ENCODE assay signal across 26 mouse cellular contexts in genomic region chr8:122357202-122357601, GRCm38 (mm10). TPM values are rescaled to one million over a fixed set of nuclear protein-coding genes. Genes with fewer than 3 reads are reported as not detected.
"Had no signal": no experiment of that assay in that cellular context is flagged by ENCODE, and none has a peak within 500 bp of the region (broad histone marks: within the 10 kb centered on the region; RNA-seq: fewer than 3 reads in every experiment).

No protein-coding gene starts in this region.

- H3K4me1 ChIP-seq: midbrain, embryonic 12.5 days; midbrain, embryonic 15.5 days had no signal

- ATAC-seq: liver, postnatal 0 days; lung, postnatal 0 days; midbrain, embryonic 15.5 days had no signal

- H3K27ac ChIP-seq: kidney, embryonic 15.5 days; limb, embryonic 15.5 days; liver, embryonic 14.5 days; macrophage; midbrain, embryonic 12.5 days; midbrain, embryonic 15.5 days; neural tube, embryonic 13.5 days; stomach, postnatal 0 days had no signal

- H3K36me3 ChIP-seq: kidney, embryonic 15.5 days; limb, embryonic 15.5 days; midbrain, embryonic 12.5 days; midbrain, embryonic 15.5 days; neural tube, embryonic 13.5 days had no signal

- H3K9ac ChIP-seq: kidney, embryonic 15.5 days; limb, embryonic 15.5 days; liver, embryonic 14.5 days; liver, postnatal 0 days; lung, embryonic 14.5 days; midbrain, embryonic 12.5 days; midbrain, embryonic 15.5 days; neural tube, embryonic 13.5 days had no signal

- H3K9me3 ChIP-seq: kidney, embryonic 15.5 days; limb, embryonic 15.5 days; midbrain, embryonic 12.5 days; midbrain, embryonic 15.5 days; neural tube, embryonic 13.5 days had no signal

- DNase-seq: kidney, adult 11 months; kidney, adult 8-10 months; kidney, postnatal 10 days; kidney, postnatal 36 days; layer of hippocampus, postnatal 36 days; liver, postnatal 0 days; lung, embryonic 14.5 days; thymus, adult 2 months; thymus, postnatal 14 days; thymus, postnatal 4 days had no signal

- H3K4me2 ChIP-seq: kidney, embryonic 15.5 days; limb, embryonic 15.5 days; liver, embryonic 11.5 days; lung, embryonic 14.5 days; midbrain, embryonic 12.5 days; midbrain, embryonic 15.5 days; neural tube, embryonic 13.5 days had no signal

- H3K4me3 ChIP-seq: kidney, embryonic 15.5 days; limb, embryonic 15.5 days; midbrain, embryonic 12.5 days; midbrain, embryonic 15.5 days; myocyte; neural tube, embryonic 13.5 days had no signal

RNA-seq across cellular contexts. Expression of gene Trhr2, which starts 3.3 kb away (rescaled TPM):
- total RNA-seq: megakaryocyte-erythroid progenitor cell, adult 5-6 weeks; monocyte, adult 5-6 weeks; neutrophil, adult 5-6 weeks had no signal
- polyA plus RNA-seq: kidney, embryonic 15.5 days; liver, embryonic 11.5 days; liver, embryonic 14.5 days; liver, postnatal 0 days; lung, embryonic 14.5 days; lung, postnatal 0 days; macrophage; midbrain, embryonic 12.5 days; midbrain, embryonic 15.5 days; myocyte; neural tube, embryonic 13.5 days; spleen, adult 2 months; stomach, embryonic 14.5 days; stomach, postnatal 0 days had no signal
